Mouse (Mus musculus): Measurements from ENCODE around the gene Cox14.

DNA sequence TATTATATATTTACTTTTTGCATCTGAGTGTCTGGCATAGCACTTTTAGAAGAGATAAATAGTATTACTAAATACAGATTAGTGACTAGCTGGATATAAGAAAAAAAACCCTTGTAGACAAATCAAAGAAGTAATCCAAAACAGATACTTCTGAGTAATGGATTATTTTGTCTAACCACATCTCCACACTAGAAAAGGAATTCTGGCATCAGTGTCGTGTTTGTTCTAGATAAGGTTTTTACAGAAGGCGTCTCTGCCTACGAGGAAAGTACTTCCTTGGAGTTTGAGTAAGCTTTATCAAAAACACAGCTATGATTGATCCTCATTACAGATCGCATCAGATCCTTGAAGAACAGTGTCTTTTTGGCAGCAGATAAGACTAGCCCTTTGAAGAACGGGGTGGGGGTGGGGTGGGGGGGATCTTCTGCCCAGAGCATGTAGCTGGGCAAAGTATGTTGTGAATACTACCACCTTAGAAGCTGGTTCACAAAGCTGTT, 45.6 kb downstream of the Cox14 start:
- TF ChIP-seq CTCF (IDR thresholded peaks at IDR 0.05; ENCODE audit: borderline replicate concordance, insufficient read depth, low read depth, low read length) = no peak
- TF ChIP-seq POLR2A (IDR thresholded peaks at IDR 0.05; ENCODE audit: borderline replicate concordance, insufficient read depth, low read length) = no peak

All from cerebellum, adult 2 months (tissue).